Mouse (Mus musculus) testis, adult 10 weeks (tissue): ENCODE results near the gene Zer1. TPM values are rescaled to one million over a fixed set of nuclear protein-coding genes. Genes with fewer than 3 reads are reported as not detected.

Source experiments
- polyA plus RNA-seq: library from polyadenylated mRNA; stranded (reverse); fragments of 350-450 nt; fragmentation: Illumina TruSeq; extraction: RNeasy Lipid Tissue Mini Kit (QIAGEN cat#74804); gene quantifications from one replicate; pipeline ENCODE4 v1.2.3, GENCODE M21; 2014; ENCODE audit warnings: low read depth, low replicate concordance

The Zer1 gene
- 3.9 TPM for polyA plus RNA-seq

GRCm38 (mm10) chr2:30124472-30125274, at the start of gene Zer1:
Gene Zer1 (minus strand): TSS chr2:30124585.

GRCm38 (mm10) chr2:30171371-30171996, 47.1 kb upstream of the Zer1 start, which contains the start of gene Endog:
Gene Endog (plus strand): TSS chr2:30171493.

GRCm38 (mm10) chr2:30133613-30134377, 9.4 kb upstream of the Zer1 start, which contains the start of gene Tbc1d13:
Gene Tbc1d13 (plus strand): TSS chr2:30133746.

GRCm38 (mm10) chr2:30093471-30094207, 30.7 kb downstream of the Zer1 start, which contains the start of gene Zdhhc12:
Gene Zdhhc12 (minus strand): TSS chr2:30093648.

DNA sequence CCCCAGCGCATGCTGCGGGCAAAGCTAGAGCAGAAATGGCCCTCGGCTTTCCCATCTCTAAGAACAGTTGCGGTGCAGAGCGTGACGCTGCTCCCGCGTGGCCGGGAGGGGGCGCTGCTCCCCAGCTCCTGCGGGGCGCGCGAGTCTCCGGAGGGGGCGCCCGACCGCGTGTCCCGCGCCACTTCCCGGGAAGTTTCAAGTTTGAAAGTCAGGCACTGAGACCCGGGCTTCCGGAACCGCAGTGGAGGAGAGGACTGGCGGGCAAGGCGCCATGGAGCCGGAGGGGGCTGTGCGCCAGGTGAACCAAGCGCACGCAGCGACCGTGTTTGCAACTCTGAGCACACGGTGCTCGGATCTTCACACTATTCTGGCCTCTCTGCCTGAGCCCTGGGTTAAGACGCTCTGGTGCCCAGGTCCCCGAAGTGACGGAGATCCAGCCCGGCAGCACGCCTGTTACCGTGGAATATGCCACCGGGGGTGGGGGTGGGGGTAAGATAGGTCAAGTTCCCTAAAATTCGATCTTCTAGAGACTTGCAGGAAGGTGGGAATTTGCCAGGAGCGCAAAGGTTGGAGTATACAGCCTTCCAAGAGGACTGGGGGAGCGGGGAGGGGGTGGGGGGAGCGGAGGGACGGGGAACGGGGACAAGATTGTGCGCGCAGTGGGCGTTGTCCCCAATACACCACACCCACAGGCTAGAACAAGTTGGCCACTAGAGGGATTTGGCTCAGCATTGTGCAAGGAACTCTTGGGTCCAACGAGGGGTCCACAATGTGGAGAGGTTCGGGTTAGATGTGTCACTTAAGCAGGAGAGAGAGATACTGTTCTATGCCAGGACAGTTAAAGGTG, 46.7 kb downstream of the Zer1 start, which contains the start of gene Pkn3:
Gene Pkn3, plus strand, starts transcription at position 183 of the 847 bp plus-strand sequence.

DNA sequence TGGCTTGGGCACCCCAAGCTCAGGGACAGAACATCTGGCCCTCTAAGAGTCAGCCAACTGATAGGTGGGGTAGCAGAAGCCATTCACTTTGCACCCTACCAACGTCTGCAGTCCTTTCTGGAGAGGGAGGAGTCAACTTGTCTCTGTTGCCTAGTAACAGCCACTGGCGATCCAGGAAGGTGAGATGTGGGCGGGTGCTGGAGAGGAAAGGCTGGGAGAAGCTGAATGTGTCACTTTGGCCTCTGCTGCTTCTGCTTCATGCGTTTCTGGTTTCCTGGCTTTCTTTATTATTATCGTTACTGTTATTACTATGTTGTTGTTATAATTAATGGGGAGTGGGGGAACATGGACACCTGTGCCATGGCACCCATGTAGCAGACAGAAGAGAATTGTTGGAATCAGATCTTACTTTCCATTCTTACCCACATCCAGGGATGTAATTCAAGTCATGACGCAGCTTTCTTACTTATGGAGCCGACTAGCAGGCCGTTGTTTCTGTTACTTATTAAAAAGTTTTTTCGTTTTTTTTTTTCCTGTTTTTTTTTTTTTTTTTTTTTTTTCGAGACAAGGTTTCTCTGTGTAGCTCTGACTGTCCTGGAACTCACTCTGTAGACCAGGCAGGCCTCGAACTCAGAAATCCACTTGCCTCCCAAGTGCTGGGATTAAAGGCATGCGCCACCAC, 67.0 kb downstream of the Zer1 start, which contains the start of gene Set:
Gene Set, plus strand, starts transcription at position 156 of the 682 bp plus-strand sequence.

GRCm38 (mm10) chr2:30048699-30049388, 75.5 kb downstream of the Zer1 start, which contains the start of gene Wdr34:
Gene Wdr34 (minus strand): TSS chr2:30048881.

Other genes with a start within 250 kb of the Zer1 start
- 961 TPM for gene Odf2, start 235.4 kb downstream of the Zer1 start, polyA plus RNA-seq
- gene Gle1, start 189.2 kb downstream of the Zer1 start, polyA plus RNA-seq: 22.6 TPM
- gene Sptan1, start 159.0 kb downstream of the Zer1 start, polyA plus RNA-seq: 52.6 TPM
- 3.7 TPM for gene Wdr34, start 75.7 kb downstream of the Zer1 start, polyA plus RNA-seq
- 223 TPM for gene Set, start 67.2 kb downstream of the Zer1 start, polyA plus RNA-seq
- gene Pkn3, start 46.9 kb downstream of the Zer1 start, polyA plus RNA-seq: 0.27 TPM
- 6.2 TPM for gene Zdhhc12, start 30.9 kb downstream of the Zer1 start, polyA plus RNA-seq
- gene Tbc1d13, start 9.2 kb upstream of the Zer1 start, polyA plus RNA-seq: 7.8 TPM
- gene Endog, start 46.9 kb upstream of the Zer1 start, polyA plus RNA-seq: not detected
- 9.2 TPM for gene Spout1, start 53.9 kb upstream of the Zer1 start, polyA plus RNA-seq
- gene Kyat1, start 81.3 kb upstream of the Zer1 start, polyA plus RNA-seq: 0.71 TPM
- 0.77 TPM for gene Lrrc8a, start 113.1 kb upstream of the Zer1 start, polyA plus RNA-seq
- gene Gm28035, start 116.0 kb upstream of the Zer1 start, polyA plus RNA-seq: not detected
- 0.41 TPM for gene Phyhd1, start 141.6 kb upstream of the Zer1 start, polyA plus RNA-seq
- 16.6 TPM for gene Gm28038, start 156.5 kb upstream of the Zer1 start, polyA plus RNA-seq
- gene Dolk, start 161.7 kb upstream of the Zer1 start, polyA plus RNA-seq: 2.2 TPM
- gene Nup188, start 161.8 kb upstream of the Zer1 start, polyA plus RNA-seq: 107 TPM
- 0.39 TPM for gene Sh3glb2, start 234.8 kb upstream of the Zer1 start, polyA plus RNA-seq
- gene Miga2, start 239.6 kb upstream of the Zer1 start, polyA plus RNA-seq: 0.29 TPM